Mouse (Mus musculus): ENCODE measurements at regions not wholly inside any gene's neighbourhood (a gene's known extent, or its start where the extent isn't known, plus 50 kb on each side); places are given as distances from the start of the nearest gene placed in this dataset.

- CTCF ChIA-PET: interaction anchor here in 1 of 4 experiments (0.7 kb wide), 1 partner anchor 95 kb away, joined by 4 read pairs; no protein-coding TSS in a partner anchor
- POLR2A ChIA-PET: interaction anchor here in 2 of 4 experiments (0.6 to 1.4 kb wide), 4 partner anchors 9 to 249 kb away, joined by 4 read pairs; no protein-coding TSS in a partner anchor
Measured at GRCm38 (mm10) chr9:120851914-120852313, 77.1 kb upstream of the Ctnnb1 start.

- CTCF ChIA-PET: interaction anchor here in 1 of 4 experiments (0.9 kb wide), 1 partner anchor 363 kb away, joined by 3 read pairs; no protein-coding TSS in a partner anchor
- POLR2A ChIA-PET: interaction anchor here in 2 of 4 experiments (0.9 to 1.4 kb wide), 4 partner anchors 9 to 62 kb away, joined by 3 to 4 read pairs (median 4); no protein-coding TSS in a partner anchor
Measured at GRCm38 (mm10) chr9:120852572-120852971, 76.4 kb upstream of the Ctnnb1 start.

DNA sequence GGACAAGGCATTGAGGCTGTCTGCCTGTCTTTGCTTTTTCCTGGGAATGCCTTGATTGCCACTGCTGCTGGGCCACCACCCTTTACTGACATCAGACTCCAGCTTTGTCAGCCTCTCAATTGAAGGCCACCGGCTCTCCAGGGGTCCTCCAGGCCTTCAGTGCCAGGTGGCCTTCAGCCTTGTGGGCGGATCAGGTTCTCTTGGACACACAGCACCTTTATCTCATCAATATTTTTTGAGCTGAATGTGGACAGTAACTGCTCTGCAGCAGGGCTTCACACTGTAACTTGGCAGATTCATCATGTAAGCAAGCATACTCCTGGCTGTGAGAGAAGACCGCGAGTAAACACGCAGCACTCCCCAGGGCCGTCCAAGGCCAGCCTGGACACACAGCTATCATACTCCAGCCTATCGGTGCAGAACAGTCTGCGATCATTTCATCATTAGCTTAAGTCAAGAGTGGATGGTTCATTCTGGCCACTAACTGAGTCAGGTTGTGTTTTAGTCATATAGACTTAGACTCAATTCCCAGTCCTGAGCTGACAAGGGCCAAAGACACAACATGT, 75.9 kb upstream of the Ctnnb1 start:
- ChIA-PET CTCF (interaction anchor here in 1 of 4 experiments (0.8 to 0.9 kb wide), 2 partner anchors 62 to 362 kb away, joined by 3 to 4 read pairs; no protein-coding TSS in a partner anchor), POLR2A (interaction anchor here in 3 of 4 experiments (0.5 to 1.4 kb wide), 5 partner anchors 8 to 82 kb away, joined by 3 to 8 read pairs (median 4); no protein-coding TSS in a partner anchor)

DNA sequence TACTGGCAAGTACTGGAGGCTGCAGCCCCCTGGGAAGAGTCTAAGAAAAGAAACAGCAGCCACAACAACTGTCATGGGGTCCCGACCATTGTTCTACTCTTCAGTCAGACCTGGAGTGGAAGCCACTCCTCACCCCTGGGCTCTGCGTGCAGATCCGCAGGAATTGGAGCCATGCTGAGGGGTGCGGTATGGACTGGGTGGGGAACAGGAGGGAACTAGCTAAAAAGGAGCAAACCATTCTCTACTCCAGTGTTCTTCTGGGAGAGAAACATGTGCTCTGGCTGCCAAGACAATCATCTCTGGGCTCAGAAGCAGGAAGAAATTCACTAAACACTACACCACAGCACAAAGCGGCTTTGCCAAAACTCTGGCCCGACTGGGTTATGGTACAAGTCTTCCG, 74.7 kb upstream of the Ctnnb1 start:
- ChIA-PET CTCF (interaction anchor here in 1 of 4 experiments (1.0 kb wide), 1 partner anchor 254 kb away, joined by 3 read pairs; no protein-coding TSS in a partner anchor), POLR2A (interaction anchor here in 2 of 4 experiments (0.7 to 1.5 kb wide), 13 partner anchors 8 to 175 kb away, joined by 3 to 6 read pairs (median 3); no protein-coding TSS in a partner anchor)

DNA sequence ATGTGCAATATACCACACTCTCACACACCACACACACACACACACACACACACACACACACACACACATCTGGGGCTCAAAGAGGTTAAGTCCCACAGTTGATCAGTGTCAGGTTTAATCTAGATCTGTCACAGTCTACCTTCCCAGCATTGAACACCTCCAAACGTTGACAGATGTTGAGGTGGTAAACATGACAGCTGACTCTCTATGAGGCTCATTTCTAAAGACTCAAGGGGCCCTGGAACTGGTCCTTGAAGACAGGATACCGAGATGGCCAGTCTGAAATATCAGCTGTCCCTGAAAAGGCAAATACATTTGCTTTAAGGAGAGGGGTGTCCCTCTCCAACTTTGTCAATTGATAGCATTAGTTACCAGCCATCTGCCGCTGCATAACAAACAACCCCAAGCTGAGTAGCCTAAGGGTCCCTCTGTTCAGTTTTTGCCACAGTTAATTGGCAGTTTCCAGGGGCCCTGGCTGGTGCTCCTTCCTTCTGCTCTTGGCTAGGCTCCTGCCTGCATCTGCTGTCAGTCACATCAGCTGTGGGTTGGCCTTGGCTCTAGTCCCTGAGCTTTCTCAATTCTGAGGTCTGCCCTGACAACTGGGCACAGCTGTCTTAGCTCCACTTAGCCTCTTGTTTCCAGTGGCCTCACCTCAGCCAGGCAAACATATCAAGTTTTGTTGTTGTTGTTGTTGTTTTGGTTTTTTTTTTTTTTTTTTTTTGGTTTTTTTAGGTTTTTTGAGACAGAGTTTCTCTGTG, 73.5 kb upstream of the Ctnnb1 start:
- POLR2A ChIA-PET: interaction anchor here in 2 of 4 experiments (0.7 to 1.5 kb wide), 11 partner anchors 58 to 641 kb away, joined by 3 to 6 read pairs (median 4); no protein-coding TSS in a partner anchor
- CTCF ChIA-PET: interaction anchor here in 2 of 4 experiments (0.6 to 1.0 kb wide), 3 partner anchors 30 to 448 kb away, joined by 3 to 11 read pairs (median 4); no protein-coding TSS in a partner anchor

- ChIA-PET CTCF (interaction anchor here in 2 of 4 experiments (0.6 kb wide), 2 partner anchors 276 to 492 kb away, joined by 3 read pairs; no protein-coding TSS in a partner anchor), POLR2A (interaction anchor here in 1 of 4 experiments (0.8 to 1.0 kb wide), 2 partner anchors 75 to 196 kb away, joined by 3 read pairs; no protein-coding TSS in a partner anchor)
Measured at GRCm38 (mm10) chr9:120857849-120858510, 71.0 kb upstream of the Ctnnb1 start.

- CTCF ChIA-PET: interaction anchor here in 1 of 4 experiments (0.6 kb wide), 1 partner anchor 11 kb away, joined by 3 read pairs; no protein-coding TSS in a partner anchor
- POLR2A ChIA-PET: interaction anchor here in 2 of 4 experiments (0.6 to 1.5 kb wide), 14 partner anchors 8 to 184 kb away, joined by 3 to 9 read pairs (median 4); no protein-coding TSS in a partner anchor
Measured at GRCm38 (mm10) chr9:120860969-120861595, 67.9 kb upstream of the Ctnnb1 start.

DNA sequence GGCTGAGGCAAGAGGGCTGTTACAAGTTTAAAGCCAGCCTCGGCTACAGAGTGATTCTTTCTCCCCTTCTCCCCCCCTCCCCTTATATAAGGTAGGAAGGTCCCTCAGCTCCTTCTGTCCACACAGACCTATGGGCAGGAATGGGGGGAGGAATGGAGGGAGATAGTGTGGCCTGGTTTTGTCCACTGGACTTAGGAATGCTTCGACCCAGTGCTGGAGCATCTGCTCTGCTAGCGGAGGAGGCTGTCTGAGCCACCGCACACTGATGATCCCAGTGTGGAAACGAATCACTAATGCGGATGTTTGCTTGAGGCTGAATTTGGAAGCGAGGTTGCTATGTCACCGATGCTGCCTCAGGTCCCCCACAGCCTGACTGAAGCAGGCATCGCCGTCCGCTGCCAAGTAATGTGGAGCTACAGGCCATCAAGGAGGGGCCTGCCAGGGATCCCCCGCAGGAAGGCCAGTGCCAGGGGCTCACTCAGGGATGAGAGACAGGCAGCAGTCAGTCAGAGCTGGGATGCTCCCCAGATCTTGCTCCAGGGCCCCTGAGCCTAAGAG, 67.1 kb upstream of the Ctnnb1 start:
- CTCF ChIA-PET: interaction anchor here in 1 of 4 experiments (0.6 kb wide), 1 partner anchor 12 kb away, joined by 3 read pairs; no protein-coding TSS in a partner anchor
- POLR2A ChIA-PET: interaction anchor here in 2 of 4 experiments (0.6 to 1.5 kb wide), 14 partner anchors 9 to 1590 kb away, joined by 3 to 9 read pairs (median 4); no protein-coding TSS in a partner anchor

- POLR2A ChIA-PET: interaction anchor here in 3 of 4 experiments (0.6 to 1.7 kb wide), 5 partner anchors 14 to 290 kb away, joined by 3 to 6 read pairs (median 3); no protein-coding TSS in a partner anchor
- CTCF ChIA-PET: interaction anchor here in 2 of 4 experiments (0.6 to 0.7 kb wide), 2 partner anchors 300 to 348 kb away, joined by 3 to 5 read pairs; no protein-coding TSS in a partner anchor
Measured at GRCm38 (mm10) chr9:120864410-120864809, 64.6 kb upstream of the Ctnnb1 start.

GRCm38 (mm10) chr9:120866251-120866650, 62.8 kb upstream of the Ctnnb1 start:
- POLR2A ChIA-PET: interaction anchor here in 1 of 4 experiments (0.6 kb wide), 1 partner anchor 27 kb away, joined by 5 read pairs; no protein-coding TSS in a partner anchor
- CTCF ChIA-PET: no interaction called here

GRCm38 (mm10) chr9:120866709-120867108, 62.3 kb upstream of the Ctnnb1 start:
- POLR2A ChIA-PET: interaction anchor here in 1 of 4 experiments (0.6 kb wide), 1 partner anchor 66 kb away, joined by 5 read pairs; no protein-coding TSS in a partner anchor
- CTCF ChIA-PET: no interaction called here

GRCm38 (mm10) chr9:120867861-120868260, 61.2 kb upstream of the Ctnnb1 start:
- CTCF ChIA-PET: no interaction called here

DNA sequence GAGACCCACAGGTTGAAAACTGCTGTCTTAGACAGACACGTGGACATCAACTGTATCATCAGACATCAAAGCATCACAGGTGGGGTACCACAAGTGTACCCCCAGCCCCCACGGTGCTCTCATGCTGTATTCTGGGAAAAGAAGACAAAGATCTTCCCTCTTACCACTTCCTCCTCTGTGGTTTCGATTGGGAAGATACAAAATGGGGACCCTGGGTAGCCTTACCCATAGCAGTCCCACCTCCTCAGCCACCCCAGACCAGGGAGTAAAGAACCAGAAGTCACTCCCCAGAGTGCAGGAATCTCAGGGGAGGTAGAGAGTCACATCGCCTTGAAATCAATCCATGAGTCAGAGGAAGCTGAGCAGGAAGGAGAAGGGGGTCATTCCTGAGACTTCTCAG, 60.7 kb upstream of the Ctnnb1 start:
- POLR2A ChIA-PET: interaction anchor here in 2 of 4 experiments (1.3 kb wide), 2 partner anchors 58 to 84 kb away, joined by 3 read pairs; no protein-coding TSS in a partner anchor
- CTCF ChIA-PET: no interaction called here

More at GRCm38 (mm10) chr9:120867861-120868260, 61.2 kb upstream of the Ctnnb1 start:
- POLR2A ChIA-PET: no interaction called here

- ChIA-PET POLR2A (interaction anchor here in 2 of 4 experiments (0.6 to 1.3 kb wide), 5 partner anchors 8 to 160 kb away, joined by 3 to 7 read pairs (median 3); no protein-coding TSS in a partner anchor), CTCF (interaction anchor here in 3 of 4 experiments (0.6 to 1.3 kb wide), 7 partner anchors 46 to 1972 kb away, joined by 3 to 6 read pairs (median 3); no protein-coding TSS in a partner anchor)
Measured at GRCm38 (mm10) chr9:120869432-120870081, 59.5 kb upstream of the Ctnnb1 start.

DNA sequence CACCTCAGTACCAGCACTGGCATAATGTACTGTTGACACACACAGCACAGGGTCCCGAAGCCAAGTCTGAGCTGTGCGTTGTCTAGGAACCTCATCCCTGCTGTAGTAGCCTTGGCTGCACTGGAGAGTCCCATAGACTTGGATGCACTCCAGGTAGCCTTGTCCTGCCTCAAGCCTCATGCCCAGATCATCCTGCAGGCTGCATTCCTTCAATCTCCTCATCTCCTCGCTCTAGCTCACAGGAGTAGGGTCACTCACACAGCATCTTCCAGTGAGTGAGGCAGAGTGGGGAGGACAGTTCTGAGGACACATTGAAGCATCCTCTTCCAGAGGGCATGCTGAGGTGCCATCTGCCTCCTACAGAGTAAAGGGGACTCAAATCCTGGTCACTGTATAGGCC, 55.7 kb upstream of the Ctnnb1 start:
- ChIA-PET CTCF (no interaction called here), POLR2A (no interaction called here)

- CTCF ChIA-PET: interaction anchor here in 1 of 4 experiments (0.6 kb wide), 1 partner anchor 137 kb away, joined by 3 read pairs; no protein-coding TSS in a partner anchor
- POLR2A ChIA-PET: interaction anchor here in 2 of 4 experiments (0.9 to 1.3 kb wide), 2 partner anchors 12 to 477 kb away, joined by 3 to 4 read pairs; no protein-coding TSS in a partner anchor
Measured at GRCm38 (mm10) chr9:120874416-120874976, 54.5 kb upstream of the Ctnnb1 start.
